Mouse (Mus musculus): ENCODE results near the gene Pik3r2.

Gene Pik3r2

GRCm38 (mm10) chr8:70757523-70758307 lies 18.8 kb downstream of the Pik3r2 start:
- no peak for DNase-seq (ENCODE audit: low read depth, low spot score)

DNA sequence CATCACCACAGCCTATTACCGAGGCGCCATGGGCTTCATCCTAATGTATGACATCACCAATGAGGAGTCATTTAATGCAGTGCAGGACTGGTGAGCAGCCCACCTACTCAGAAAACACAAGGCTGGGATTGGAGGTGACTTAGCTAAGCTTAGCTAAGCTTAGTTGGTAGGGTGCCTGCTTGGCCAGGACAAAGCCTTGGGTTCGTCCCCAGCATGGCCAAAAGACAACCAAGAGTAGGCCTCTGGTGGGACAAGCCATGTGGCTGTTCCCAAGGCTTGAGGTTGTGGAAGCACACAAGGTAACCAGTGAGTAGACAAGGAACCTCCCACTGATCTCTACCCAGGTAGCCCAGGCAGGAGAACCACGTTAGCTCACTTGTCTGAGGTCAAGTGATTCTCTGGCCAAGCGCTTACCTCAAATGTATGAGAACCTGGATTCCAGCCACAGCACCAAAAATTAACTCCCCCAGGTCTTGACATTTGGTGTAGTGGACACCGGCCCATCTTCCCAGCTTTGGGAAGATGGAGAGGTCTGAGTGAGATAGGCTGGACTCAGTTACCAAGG lies 20.0 kb downstream of the Pik3r2 start:
- DNase-seq (ENCODE audit: low read depth, low spot score), result no peak

DNA sequence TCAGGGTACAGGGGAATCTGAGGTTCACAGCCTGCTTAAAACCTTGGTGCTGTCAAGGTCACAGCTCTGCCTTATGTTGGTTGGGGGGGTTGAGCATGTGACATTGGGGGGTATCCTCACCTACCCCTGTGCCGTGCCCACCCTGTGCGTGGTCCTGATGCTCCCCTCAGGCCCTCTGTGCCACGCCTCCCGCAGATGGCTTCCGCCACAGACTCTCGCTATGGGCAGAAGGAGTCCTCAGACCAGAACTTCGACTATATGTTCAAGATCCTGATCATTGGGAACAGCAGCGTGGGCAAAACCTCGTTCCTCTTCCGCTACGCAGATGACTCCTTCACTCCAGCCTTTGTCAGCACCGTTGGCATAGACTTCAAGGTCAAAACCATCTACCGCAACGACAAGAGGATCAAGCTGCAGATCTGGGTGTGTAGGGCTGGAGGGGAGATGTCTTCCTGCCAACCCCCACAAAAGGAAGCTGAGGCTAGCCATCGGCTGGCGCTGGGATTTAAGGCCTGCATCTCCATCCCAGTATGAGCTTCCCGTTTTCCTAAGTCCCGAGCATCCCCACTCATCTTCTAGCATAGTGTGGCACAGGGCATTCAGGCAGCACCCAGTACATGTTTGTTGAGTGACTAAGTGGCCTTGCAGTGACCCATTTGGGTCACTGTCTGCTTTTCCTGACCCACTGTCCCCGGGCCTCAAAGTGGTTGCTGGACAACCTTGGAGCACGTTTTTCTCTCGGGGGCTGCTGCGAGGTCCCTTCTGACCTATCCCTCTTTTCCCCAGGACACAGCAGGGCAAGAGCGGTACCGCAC lies 20.6 kb downstream of the Pik3r2 start:
- DNase-seq (ENCODE audit: low read depth, low spot score), result no peak

GRCm38 (mm10) chr8:70754871-70755660 lies 21.4 kb downstream of the Pik3r2 start:
- no peak for DNase-seq (ENCODE audit: low read depth, low spot score)

- DNase-seq (ENCODE audit: low read depth, low spot score), result peak; percentile 98
Measured at GRCm38 (mm10) chr8:70754043-70754870, 22.3 kb downstream of the Pik3r2 start, which contains the start of gene Rab3a. TSS of gene Rab3a (plus strand) at chr8:70754679.

DNA sequence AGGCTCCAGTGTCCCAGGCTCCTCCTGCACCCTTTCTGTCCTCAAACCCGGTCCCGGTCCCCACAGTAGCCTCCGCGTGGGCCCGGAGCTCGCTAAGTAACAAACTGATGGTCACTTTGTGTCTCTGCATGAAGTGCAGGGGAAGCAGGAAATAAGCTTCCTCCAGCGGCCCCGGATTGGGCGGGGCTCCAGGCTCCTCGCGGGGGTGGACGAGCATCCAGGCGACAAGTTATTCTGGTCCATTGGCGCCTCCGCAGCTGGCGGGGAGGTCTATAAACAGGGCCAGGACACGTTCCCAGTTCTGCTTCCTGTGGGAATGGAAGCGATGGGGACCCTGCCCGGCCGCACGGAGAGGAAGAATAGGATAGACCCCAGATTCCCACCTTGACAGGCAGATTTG lies 23.4 kb downstream of the Pik3r2 start:
- no peak for DNase-seq (ENCODE audit: low read depth, low spot score)

DNA sequence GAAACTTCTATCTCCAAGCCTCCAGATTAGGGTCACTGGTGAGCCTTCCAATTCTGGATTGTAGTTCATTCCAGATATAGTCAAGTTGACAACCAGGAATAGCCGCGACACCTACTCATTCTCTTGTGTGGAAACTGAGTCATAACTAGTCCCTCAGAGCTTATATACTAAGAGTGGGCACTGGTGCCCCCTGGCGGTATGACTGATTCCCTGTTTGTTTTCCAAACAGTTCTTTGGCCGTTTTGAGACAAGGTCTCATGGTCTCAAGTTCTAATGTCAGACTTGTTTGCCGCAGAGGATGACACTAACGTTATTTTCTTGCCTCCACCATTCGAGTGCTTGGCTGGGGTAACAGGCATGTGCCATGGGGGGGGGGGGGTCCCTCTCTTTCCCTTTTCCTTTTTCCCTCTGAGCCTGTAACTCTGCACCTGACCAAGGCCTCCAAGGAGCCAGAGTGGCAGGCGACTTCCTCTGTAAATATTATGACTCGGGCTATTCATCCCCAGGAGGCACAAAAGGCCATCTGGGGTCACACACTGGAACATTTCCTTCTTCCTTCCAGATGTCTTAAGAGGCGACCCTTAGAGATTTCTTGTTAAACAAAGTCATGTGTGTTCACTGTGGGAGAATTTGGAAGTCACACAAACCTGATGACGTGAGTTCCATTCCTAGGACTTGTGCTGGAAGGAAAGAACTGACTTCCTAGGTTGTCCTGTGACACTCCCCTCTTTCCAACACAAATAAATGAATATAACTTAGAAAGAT lies 24.3 kb downstream of the Pik3r2 start:
- DNase-seq (ENCODE audit: low read depth, low spot score), result peak; percentile 72

DNA sequence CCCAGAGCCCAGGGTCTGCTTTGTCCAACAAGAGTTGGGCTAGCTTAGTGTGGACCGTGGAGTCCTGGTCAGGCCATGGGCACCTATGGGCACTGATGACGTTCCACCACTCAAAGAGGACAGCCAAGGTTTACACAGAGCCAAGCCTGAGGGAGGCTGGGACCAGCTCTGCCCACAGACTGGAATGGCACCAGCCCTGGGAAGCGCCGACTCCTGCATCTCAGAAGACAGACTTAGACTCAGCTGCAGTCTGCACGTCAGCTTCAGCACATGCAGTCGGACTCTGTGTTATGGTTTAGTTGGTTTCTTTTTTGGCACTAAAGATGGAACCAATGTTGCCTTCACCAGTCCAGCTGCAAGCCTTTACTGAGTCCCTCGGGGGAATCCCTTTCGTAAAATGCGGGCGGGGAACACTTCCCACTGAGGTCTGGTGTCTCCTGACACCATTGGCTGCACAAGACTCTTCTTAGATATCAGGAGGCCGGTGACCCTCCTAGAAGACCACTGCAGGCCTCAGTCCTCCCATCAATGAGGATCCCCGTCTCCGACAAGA lies 26.3 kb downstream of the Pik3r2 start:
- DNase-seq (ENCODE audit: low read depth, low spot score), result no peak

- DNase-seq (ENCODE audit: low read depth, low spot score), result no peak
Measured at GRCm38 (mm10) chr8:70749097-70749674, 27.3 kb downstream of the Pik3r2 start.

GRCm38 (mm10) chr8:70748246-70749096 lies 28.0 kb downstream of the Pik3r2 start:
- DNase-seq (ENCODE audit: low read depth, low spot score), result no peak

DNA sequence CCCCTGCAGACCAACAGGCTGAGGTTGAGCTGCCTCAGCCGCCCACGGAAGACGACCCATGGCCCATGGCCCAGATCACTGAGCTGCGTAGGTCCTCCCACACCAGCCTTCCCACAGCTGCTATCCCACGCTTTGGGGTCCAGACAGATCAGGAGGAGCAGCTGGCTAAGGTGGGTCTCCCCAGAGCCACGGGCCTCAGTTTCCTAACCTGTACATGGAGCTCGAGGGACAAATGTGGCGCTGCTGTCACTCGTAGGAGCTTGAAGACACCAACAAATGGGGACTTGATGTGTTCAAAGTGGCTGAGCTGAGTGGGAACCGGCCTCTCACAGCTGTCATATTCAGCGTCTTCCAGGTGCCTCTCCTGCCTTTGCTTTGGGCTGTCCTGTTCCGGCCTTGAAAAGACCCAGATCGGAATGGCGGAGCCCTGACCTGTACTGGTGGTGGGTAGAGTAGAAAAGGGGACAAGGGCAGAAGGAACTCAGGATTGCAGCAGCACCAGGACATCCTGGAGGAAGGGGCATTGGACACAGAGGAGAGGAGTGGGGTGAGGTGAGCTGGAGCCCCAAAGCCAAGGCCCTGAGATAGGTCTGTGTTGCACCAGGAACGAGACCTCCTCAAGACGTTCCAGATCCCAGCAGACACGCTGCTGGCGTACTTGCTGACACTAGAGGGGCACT lies 29.2 kb downstream of the Pik3r2 start:
- no peak for DNase-seq (ENCODE audit: low read depth, low spot score)

DNA sequence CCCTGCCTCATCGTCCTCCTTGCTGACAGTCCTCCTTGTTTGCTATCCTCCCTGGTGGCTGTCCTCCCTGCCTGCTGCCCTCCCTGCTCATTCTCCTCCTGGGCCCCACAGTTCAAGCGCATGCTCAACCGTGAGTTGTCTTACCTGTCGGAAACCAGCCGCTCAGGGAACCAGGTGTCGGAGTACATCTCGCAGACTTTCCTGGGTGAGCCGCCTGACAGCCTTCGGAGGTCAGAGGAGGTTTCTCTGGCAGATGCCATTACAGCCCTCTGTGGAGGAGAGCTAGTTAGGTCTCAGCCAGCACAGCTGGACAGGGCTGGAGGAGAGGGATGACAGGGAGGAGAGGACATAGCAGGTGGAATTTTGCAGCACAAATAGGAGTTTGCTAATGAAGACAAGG lies 29.8 kb downstream of the Pik3r2 start:
- no peak for DNase-seq (ENCODE audit: low read depth, low spot score)

DNA sequence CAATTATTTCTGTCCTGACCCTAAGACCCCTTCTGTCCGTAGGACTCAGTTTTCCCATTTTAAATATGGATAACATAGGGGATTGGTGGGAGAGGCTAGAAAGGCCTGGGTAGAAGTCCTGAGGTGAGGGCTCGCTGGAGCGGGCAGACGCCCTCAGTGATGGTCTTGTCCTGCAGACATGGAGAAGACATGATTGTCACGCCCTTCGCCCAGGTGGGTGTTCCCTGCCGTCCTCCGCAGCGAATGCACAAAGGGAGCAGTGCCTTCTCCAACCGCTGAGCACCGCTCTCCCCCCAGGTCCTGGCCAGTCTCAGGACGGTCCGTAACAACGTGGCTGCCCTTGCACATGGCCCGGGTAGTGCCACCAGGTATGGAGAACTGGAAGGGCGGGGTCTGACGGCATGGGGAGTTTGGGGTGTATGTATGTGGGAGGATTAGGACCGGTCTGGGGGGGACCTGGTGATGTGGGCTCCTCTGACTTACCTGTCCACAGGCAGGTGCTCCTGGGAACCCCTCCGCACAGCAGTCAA lies 30.8 kb downstream of the Pik3r2 start:
- DNase-seq (ENCODE audit: low read depth, low spot score), result no peak

DNA sequence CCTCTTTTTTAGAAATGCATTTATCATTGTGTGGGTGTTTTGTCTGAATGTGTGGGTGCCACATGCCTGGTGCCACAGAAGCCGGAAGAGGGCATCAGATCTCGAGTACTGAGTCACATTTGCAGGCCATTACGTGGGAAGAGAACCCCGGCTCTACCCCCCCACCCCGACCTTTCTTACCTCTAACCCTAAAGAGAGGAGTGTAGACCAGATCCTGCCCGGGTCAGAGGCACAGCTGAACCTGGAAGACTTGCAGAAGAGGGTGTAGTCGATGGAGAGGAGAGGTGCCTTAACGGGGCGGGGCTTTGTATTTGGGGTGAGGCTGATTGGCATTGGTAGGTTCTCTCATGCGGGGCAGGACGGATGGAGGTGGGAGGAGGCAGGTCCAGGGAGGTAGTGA lies 31.7 kb downstream of the Pik3r2 start:
- DNase-seq (ENCODE audit: low read depth, low spot score), result no peak

- no peak for DNase-seq (ENCODE audit: low read depth, low spot score)
Measured at GRCm38 (mm10) chr8:70743656-70744590, 32.6 kb downstream of the Pik3r2 start.

- no peak for DNase-seq (ENCODE audit: low read depth, low spot score)
Measured at GRCm38 (mm10) chr8:70742981-70743655, 33.4 kb downstream of the Pik3r2 start.

Measured in mesoderm, embryonic 11.5 days (tissue).